In genomic region chr3:51407870-51408560, GRCm38 (mm10) we compare ENCODE assay signal across 8 mouse cellular contexts. TPM values are rescaled to one million over a fixed set of nuclear protein-coding genes. Genes with fewer than 3 reads are reported as not detected.
DNase-seq lines count a peak whose midpoint lies in the region; ATAC-seq and TF ChIP-seq lines count a peak whose summit lies in the region.

No protein-coding gene starts in this region.

- peak overlapping the region; percentile 93 for H3K4me3 ChIP-seq in embryonic fibroblast, embryonic 13.5 days (ENCODE audit: insufficient read depth, low read length)
- H3K4me3 ChIP-seq in intestine, embryonic 14.5 days (ENCODE audit: low read depth, low read length), result peak overlapping the region; percentile 95
- peak overlapping the region; percentile 85 for H3K4me3 ChIP-seq in midbrain, embryonic 12.5 days

- peaks cover 35% of the 10 kb centered on the region for H3K36me3 ChIP-seq in intestine, embryonic 14.5 days (ENCODE audit: control insufficient read depth, insufficient read depth, low read length)
- peaks cover 30% of the 10 kb centered on the region for H3K36me3 ChIP-seq in midbrain, embryonic 12.5 days

- peak; percentile 21; the same call in 1 of the 2 replicates for ATAC-seq in intestine, embryonic 14.5 days (replicated peaks; ENCODE audit: low FRiP score, low TSS enrichment, low read depth)
- peak; percentile 8; the same call in 1 of the 2 replicates for ATAC-seq in midbrain, embryonic 12.5 days (ENCODE audit: low FRiP score, low read depth)

- H3K4me2 ChIP-seq in intestine, embryonic 14.5 days (ENCODE audit: low read length), result peak overlapping the region; percentile 72
- H3K4me2 ChIP-seq in midbrain, embryonic 12.5 days (replicated peaks), result peak overlapping the region; percentile 69

- TF ChIP-seq CTCF in embryonic fibroblast, embryonic 13.5 days (IDR thresholded peaks at IDR 0.05; ENCODE audit: borderline replicate concordance, insufficient read depth, low read length), result no peak

- peak overlapping the region; percentile 94 for H3K9ac ChIP-seq in intestine, embryonic 14.5 days (ENCODE audit: low read length)
- peak overlapping the region; percentile 89 for H3K9ac ChIP-seq in midbrain, embryonic 12.5 days (replicated peaks)

- DNase-seq in kidney, postnatal 10 days, result peak; percentile 24
- DNase-seq in kidney, adult 9 months, result no peak
- DNase-seq in NIH3T3 (ENCODE audit: low read depth), result peak; percentile 36
- DNase-seq in intestine, embryonic 14.5 days (ENCODE audit: low spot score), result no peak
- no peak for DNase-seq in gastrocnemius, postnatal 14 days
- DNase-seq in thymus, postnatal 36 days, result no peak

- 0 out of 2 replicates have a peak, but pooled peaks have one; percentile 18 for TF ChIP-seq POLR2A in embryonic fibroblast, embryonic 13.5 days (IDR thresholded peaks at IDR 0.05; ENCODE audit: low read depth, low read length)

- H3K27me3 ChIP-seq in intestine, embryonic 14.5 days (replicated peaks; ENCODE audit: control insufficient read depth, insufficient read depth, low read length), result no peaks in the 10 kb centered on the region
- no peaks in the 10 kb centered on the region for H3K27me3 ChIP-seq in midbrain, embryonic 12.5 days

- H3K4me1 ChIP-seq in embryonic fibroblast, embryonic 13.5 days (ENCODE audit: control insufficient read depth, insufficient read depth, low read length), result no peaks in the 10 kb centered on the region
- H3K4me1 ChIP-seq in intestine, embryonic 14.5 days (replicated peaks; ENCODE audit: control insufficient read depth, insufficient read depth, low read length), result peaks cover 7% of the 10 kb centered on the region
- peaks cover 8% of the 10 kb centered on the region for H3K4me1 ChIP-seq in midbrain, embryonic 12.5 days

- H3K27ac ChIP-seq in embryonic fibroblast, embryonic 13.5 days (ENCODE audit: insufficient read depth, low read length), result 0 out of 2 replicates have a peak overlapping the region, but pooled peaks have one; percentile 66
- H3K27ac ChIP-seq in intestine, embryonic 14.5 days (ENCODE audit: low read depth), result peak overlapping the region; percentile 94
- H3K27ac ChIP-seq in midbrain, embryonic 12.5 days (replicated peaks), result peak overlapping the region; percentile 96

- H3K9me3 ChIP-seq in intestine, embryonic 14.5 days (ENCODE audit: control insufficient read depth, low read length), result no peaks in the 10 kb centered on the region
- no peaks in the 10 kb centered on the region for H3K9me3 ChIP-seq in midbrain, embryonic 12.5 days

- 19% methylated on average over 20 of the region's 20 CpGs for WGBS in intestine, embryonic 14.5 days
- 26% methylated on average over 20 of the region's 20 CpGs for WGBS in midbrain, embryonic 12.5 days

- intact Hi-C loops in gastrocnemius, postnatal 14 days (cut with DNase I; ENCODE audit: low total_unique reads), result no loop called here

RNA-seq across cellular contexts. Expression of gene Ndufc1, which starts 0.8 kb away (rescaled TPM):
- polyA plus RNA-seq in embryonic fibroblast, embryonic 13.5 days (2011; ENCODE audit: insufficient read length, low read depth, missing spikeins), result 205 and 215 TPM in 2 replicates
- 751 and 824 TPM in 2 replicates for polyA plus RNA-seq in intestine, embryonic 14.5 days (2014; fragmentation: Nextera tagmentation; extraction: Ambion mirVana)
- polyA plus RNA-seq in midbrain, embryonic 12.5 days (2016; fragmentation: Nextera tagmentation; extraction: Ambion mirVana), result 707 and 785 TPM in 2 replicates
- total RNA-seq in gastrocnemius, postnatal 14 days (2021), result 1,000 to 10,000 TPM; 1,012 to 1,143 TPM

RNA-seq across cellular contexts. Expression of gene Naa15, which starts 6.9 kb away (rescaled TPM):
- 86.3 and 105 TPM in 2 replicates for polyA plus RNA-seq in embryonic fibroblast, embryonic 13.5 days (2011; ENCODE audit: insufficient read length, low read depth, missing spikeins)
- polyA plus RNA-seq in intestine, embryonic 14.5 days (2014; fragmentation: Nextera tagmentation; extraction: Ambion mirVana), result 37.3 and 42.1 TPM in 2 replicates
- 70.7 and 75.8 TPM in 2 replicates for polyA plus RNA-seq in midbrain, embryonic 12.5 days (2016; fragmentation: Nextera tagmentation; extraction: Ambion mirVana)
- total RNA-seq in gastrocnemius, postnatal 14 days (2021), result 10 to 100 TPM; 37.9 to 55.4 TPM

RNA-seq across cellular contexts. Expression of gene Mgarp, which starts 11.5 kb away (rescaled TPM):
- polyA plus RNA-seq in embryonic fibroblast, embryonic 13.5 days (2011; ENCODE audit: insufficient read length, low read depth, missing spikeins), result 0.70 and 1.1 TPM in 2 replicates
- 4.6 and 4.8 TPM in 2 replicates for polyA plus RNA-seq in intestine, embryonic 14.5 days (2014; fragmentation: Nextera tagmentation; extraction: Ambion mirVana)
- polyA plus RNA-seq in midbrain, embryonic 12.5 days (2016; fragmentation: Nextera tagmentation; extraction: Ambion mirVana), result 11.7 and 19.2 TPM in 2 replicates
- under 1 TPM; 0.24 to 0.29 TPM for total RNA-seq in gastrocnemius, postnatal 14 days (2021)

Comparison
In these comparisons a context has a peak if more than half of its experiments do, and no peak if none do; other contexts are left out.
1. DNase-seq: peak in kidney, postnatal 10 days (single experiment) and NIH3T3 (single experiment); none in kidney, adult 9 months (single experiment), intestine, embryonic 14.5 days (single experiment), gastrocnemius, postnatal 14 days (single experiment) and thymus, postnatal 36 days (0 of 2).
2. Peak in every context shown above with its lines, with median percentiles within 50 percentile points of each other: H3K27ac ChIP-seq and H3K4me3 ChIP-seq.